Mouse (Mus musculus): Measurements from ENCODE around the gene Teddm3. TPM values are rescaled to one million over a fixed set of nuclear protein-coding genes. Genes with fewer than 3 reads are reported as not detected.

Teddm3 gene
- total RNA-seq (2023): not detected

GRCm38 (mm10) chr16:21153900-21154299 lies at the start of gene Teddm3:
TSS of gene Teddm3 (minus strand) at chr16:21154000.

Other genes starting within 250 kb of the Teddm3 start
- gene Ephb3, start 50.8 kb upstream of the Teddm3 start, total RNA-seq (2023): under 1 TPM in 1 of 2 experiments, not detected in 1; 0.13 TPM

Measured in neutrophil, adult 83 days (primary cell).